In genomic region chr4:138310311-138310910, GRCm38 (mm10) we compare ENCODE assay signal across 22 mouse cellular contexts. TPM values are rescaled to one million over a fixed set of nuclear protein-coding genes. Genes with fewer than 3 reads are reported as not detected.
DNase-seq lines count a peak whose midpoint lies in the region; ATAC-seq and TF ChIP-seq lines count a peak whose summit lies in the region.
"Had no signal": no experiment of that assay in that cellular context is flagged by ENCODE, and none has a peak within 500 bp of the region (broad histone marks: within the 10 kb centered on the region; RNA-seq: fewer than 3 reads in every experiment).

No protein-coding gene starts in this region.

- no peak overlapping the region for H3K4me2 ChIP-seq in intestine, postnatal 0 days (replicated peaks; ENCODE audit: low read depth)
- H3K4me2 ChIP-seq in intestine, embryonic 15.5 days (replicated peaks) = no peak overlapping the region
- no peak overlapping the region for H3K4me2 ChIP-seq in midbrain, embryonic 11.5 days
- H3K4me2 ChIP-seq in midbrain, embryonic 13.5 days (replicated peaks) = no peak overlapping the region
- H3K4me2 ChIP-seq: embryonic facial prominence, embryonic 13.5 days; embryonic facial prominence, embryonic 15.5 days; forebrain, embryonic 12.5 days had no signal

- peak overlapping the region; percentile 35; the same call in 1 of the 2 replicates for H3K27ac ChIP-seq in intestine, postnatal 0 days (ENCODE audit: low read depth, low read length)
- H3K27ac ChIP-seq in intestine, embryonic 15.5 days = no peak overlapping the region
- no peak overlapping the region for H3K27ac ChIP-seq in midbrain, embryonic 11.5 days (ENCODE audit: low read depth, low read length)
- H3K27ac ChIP-seq in midbrain, embryonic 13.5 days = no peak overlapping the region
- H3K27ac ChIP-seq: embryonic facial prominence, embryonic 13.5 days; embryonic facial prominence, embryonic 15.5 days; forebrain, embryonic 10.5 days; forebrain, embryonic 12.5 days had no signal

- peaks cover 4% of the 10 kb centered on the region; the same call in 1 of the 2 replicates for H3K4me1 ChIP-seq in intestine, postnatal 0 days (replicated peaks; ENCODE audit: control insufficient read depth, insufficient read depth, low read length)
- H3K4me1 ChIP-seq in intestine, embryonic 15.5 days (replicated peaks) = peaks cover 6% of the 10 kb centered on the region
- H3K4me1 ChIP-seq in midbrain, embryonic 11.5 days (ENCODE audit: control insufficient read depth, insufficient read depth, low read length) = peaks cover 5% of the 10 kb centered on the region
- peaks cover 13% of the 10 kb centered on the region for H3K4me1 ChIP-seq in midbrain, embryonic 13.5 days (replicated peaks)

- H3K36me3 ChIP-seq in intestine, postnatal 0 days (ENCODE audit: control insufficient read depth, insufficient read depth) = peaks cover 74% of the 10 kb centered on the region
- H3K36me3 ChIP-seq in intestine, embryonic 15.5 days = peaks cover 50% of the 10 kb centered on the region
- H3K36me3 ChIP-seq in midbrain, embryonic 11.5 days (ENCODE audit: control insufficient read depth, insufficient read depth, low read length) = peaks cover 17% of the 10 kb centered on the region; the same call in 1 of the 2 replicates
- peaks cover 81% of the 10 kb centered on the region for H3K36me3 ChIP-seq in midbrain, embryonic 13.5 days

- H3K27me3 ChIP-seq in intestine, postnatal 0 days (replicated peaks; ENCODE audit: control insufficient read depth, insufficient read depth, low read length) = no peaks in the 10 kb centered on the region
- H3K27me3 ChIP-seq in intestine, embryonic 15.5 days (replicated peaks) = no peaks in the 10 kb centered on the region
- no peaks in the 10 kb centered on the region for H3K27me3 ChIP-seq in midbrain, embryonic 11.5 days (ENCODE audit: control insufficient read depth, insufficient read depth, low read length)
- H3K27me3 ChIP-seq in midbrain, embryonic 13.5 days = no peaks in the 10 kb centered on the region
- H3K27me3 ChIP-seq: embryonic facial prominence, embryonic 13.5 days; embryonic facial prominence, embryonic 15.5 days; forebrain, embryonic 12.5 days had no signal

- WGBS in intestine, postnatal 0 days = 89% methylated on average over 19 of the region's 19 CpGs
- WGBS in intestine, embryonic 15.5 days = 90% methylated on average over 19 of the region's 19 CpGs
- 92% methylated on average over 19 of the region's 19 CpGs for WGBS in midbrain, embryonic 11.5 days
- 96% methylated on average over 19 of the region's 19 CpGs for WGBS in midbrain, embryonic 13.5 days

- no peak for ATAC-seq in intestine, postnatal 0 days
- ATAC-seq in intestine, embryonic 15.5 days = no peak
- no peak for ATAC-seq in midbrain, embryonic 11.5 days (ENCODE audit: low FRiP score)
- ATAC-seq in midbrain, embryonic 13.5 days = no peak
- ATAC-seq: forebrain, embryonic 14.5 days; forebrain, embryonic 16.5 days had no signal

- TF ChIP-seq CTCF in intestine, postnatal 0 days (IDR thresholded peaks at IDR 0.05; ENCODE audit: low read depth) = no peak

- DNase-seq in cerebellum, adult 9-10 months = peak; percentile 20
- DNase-seq in cerebellum, postnatal 10 days = no peak
- DNase-seq in midbrain, embryonic 11.5 days (ENCODE audit: low spot score, missing footprints) = peak; percentile 66
- DNase-seq in testis, postnatal 10 days (ENCODE audit: low spot score) = no peak
- DNase-seq: adrenal gland, adult 2 months; adrenal gland, postnatal 10 days; adrenal gland, postnatal 25 days; cerebellum, adult 11 months; cerebellum, adult 2 months; cerebellum, postnatal 14 days; cerebellum, postnatal 36 days; embryo, embryonic 11 days had no signal

- no peaks in the 10 kb centered on the region for H3K9me3 ChIP-seq in intestine, postnatal 0 days (ENCODE audit: control insufficient read depth)
- H3K9me3 ChIP-seq in intestine, embryonic 15.5 days = no peaks in the 10 kb centered on the region
- H3K9me3 ChIP-seq in midbrain, embryonic 11.5 days (ENCODE audit: control insufficient read depth, low read length) = no peaks in the 10 kb centered on the region
- no peaks in the 10 kb centered on the region for H3K9me3 ChIP-seq in midbrain, embryonic 13.5 days
- H3K9me3 ChIP-seq: embryonic facial prominence, embryonic 13.5 days; embryonic facial prominence, embryonic 15.5 days; forebrain, embryonic 10.5 days; forebrain, embryonic 12.5 days had no signal

- no peak overlapping the region for H3K4me3 ChIP-seq in intestine, postnatal 0 days (ENCODE audit: low read depth, low read length)
- H3K4me3 ChIP-seq in intestine, embryonic 15.5 days (replicated peaks) = no peak overlapping the region
- H3K4me3 ChIP-seq in midbrain, embryonic 11.5 days (ENCODE audit: low read depth, low read length) = no peak overlapping the region
- H3K4me3 ChIP-seq in midbrain, embryonic 13.5 days (replicated peaks) = no peak overlapping the region
- H3K4me3 ChIP-seq: embryonic facial prominence, embryonic 13.5 days; embryonic facial prominence, embryonic 15.5 days; erythroblast, embryonic 14.5 days; forebrain, embryonic 10.5 days; forebrain, embryonic 12.5 days had no signal

- no peak overlapping the region for H3K9ac ChIP-seq in intestine, postnatal 0 days (ENCODE audit: low read depth, low read length)
- no peak overlapping the region for H3K9ac ChIP-seq in intestine, embryonic 15.5 days
- H3K9ac ChIP-seq in midbrain, embryonic 11.5 days (ENCODE audit: low read length) = no peak overlapping the region
- no peak overlapping the region for H3K9ac ChIP-seq in midbrain, embryonic 13.5 days (replicated peaks)
- H3K9ac ChIP-seq: embryonic facial prominence, embryonic 13.5 days; embryonic facial prominence, embryonic 15.5 days; forebrain, embryonic 12.5 days had no signal

RNA-seq across cellular contexts. Expression of gene Ddost, which starts 5.9 kb away (rescaled TPM):
- 177 and 178 TPM in 2 replicates for polyA plus RNA-seq in intestine, postnatal 0 days (2015; fragmentation: Nextera tagmentation; extraction: Ambion mirVana)
- 379 and 414 TPM in 2 replicates for polyA plus RNA-seq in intestine, embryonic 15.5 days (2015; fragmentation: Nextera tagmentation; extraction: Ambion mirVana)
- 209 and 219 TPM in 2 replicates for polyA plus RNA-seq in midbrain, embryonic 11.5 days (2014; fragmentation: Nextera tagmentation; extraction: Ambion mirVana)
- polyA plus RNA-seq in midbrain, embryonic 13.5 days (2015; fragmentation: Nextera tagmentation; extraction: Ambion mirVana) = 192 and 200 TPM in 2 replicates

RNA-seq across cellular contexts. Expression of gene Pink1, which starts 15.7 kb away (rescaled TPM):
- 65.8 and 71.7 TPM in 2 replicates for polyA plus RNA-seq in intestine, postnatal 0 days (2015; fragmentation: Nextera tagmentation; extraction: Ambion mirVana)
- polyA plus RNA-seq in intestine, embryonic 15.5 days (2015; fragmentation: Nextera tagmentation; extraction: Ambion mirVana) = 35.9 and 36.1 TPM in 2 replicates
- 21.6 and 22.4 TPM in 2 replicates for polyA plus RNA-seq in midbrain, embryonic 11.5 days (2014; fragmentation: Nextera tagmentation; extraction: Ambion mirVana)
- polyA plus RNA-seq in midbrain, embryonic 13.5 days (2015; fragmentation: Nextera tagmentation; extraction: Ambion mirVana) = 79.8 and 89.2 TPM in 2 replicates

RNA-seq across cellular contexts. Expression of gene Cda, which starts 57.4 kb away (rescaled TPM):
- polyA plus RNA-seq in intestine, postnatal 0 days (2015; fragmentation: Nextera tagmentation; extraction: Ambion mirVana) = 37.5 and 41.7 TPM in 2 replicates
- polyA plus RNA-seq in intestine, embryonic 15.5 days (2015; fragmentation: Nextera tagmentation; extraction: Ambion mirVana) = 26.5 and 30.5 TPM in 2 replicates
- polyA plus RNA-seq in midbrain, embryonic 11.5 days (2014; fragmentation: Nextera tagmentation; extraction: Ambion mirVana) = 1.7 and 2.0 TPM in 2 replicates
- 2.2 and 2.6 TPM in 2 replicates for polyA plus RNA-seq in midbrain, embryonic 13.5 days (2015; fragmentation: Nextera tagmentation; extraction: Ambion mirVana)

Comparison
In these comparisons a context has a peak if more than half of its experiments do, and no peak if none do; other contexts are left out.
1. DNase-seq: peak in cerebellum, adult 9-10 months (single experiment) and midbrain, embryonic 11.5 days (single experiment); none in cerebellum, postnatal 10 days (0 of 2) and testis, postnatal 10 days (single experiment).